Mouse (Mus musculus): Measurements from ENCODE around the gene Oxa1l. TPM values are rescaled to one million over a fixed set of nuclear protein-coding genes. Genes with fewer than 3 reads are reported as not detected.
A peak's percentile ranks its signal among the peaks of the same experiment; 100 is the strongest.

Oxa1l gene
- 16.0 and 17.2 TPM in 2 replicates for polyA plus RNA-seq (2015; fragmentation: Nextera tagmentation; extraction: Ambion mirVana)

DNA sequence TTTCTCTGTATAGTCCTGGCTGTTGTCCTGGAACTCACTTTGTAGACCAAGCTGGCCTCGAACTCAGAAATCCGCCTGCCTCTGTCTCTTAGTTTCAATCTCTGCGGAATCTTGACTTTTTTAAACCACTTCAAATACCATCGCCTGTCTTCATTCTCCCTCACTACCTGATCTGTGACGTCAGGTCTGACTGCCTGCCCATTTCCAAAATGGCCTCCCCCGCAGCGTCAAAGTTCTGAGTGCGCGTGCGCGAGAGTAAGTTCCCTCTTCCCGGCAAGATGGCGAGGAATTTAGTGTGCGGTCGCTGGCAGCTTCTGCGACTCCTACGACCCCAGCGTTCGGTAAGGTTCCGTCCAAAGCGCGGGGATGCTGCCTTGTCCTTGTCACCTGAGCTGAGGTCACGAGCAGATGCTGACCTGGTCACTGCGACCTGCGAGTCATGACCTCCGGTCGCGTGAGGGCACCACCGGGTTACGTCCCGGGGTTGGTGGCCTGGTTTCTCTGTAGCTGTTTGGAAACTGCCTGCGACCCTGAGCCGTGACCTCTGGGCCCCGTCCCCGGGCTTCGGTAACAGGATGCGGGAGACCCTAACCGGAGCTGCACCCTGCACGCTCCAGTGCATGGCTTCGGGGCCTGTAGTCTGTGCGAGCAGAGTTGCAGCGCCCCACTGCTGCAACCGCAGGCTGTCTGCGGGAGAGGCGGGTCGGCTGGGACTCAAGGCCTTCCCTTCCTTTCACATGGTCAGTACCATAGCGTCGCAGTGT is at the start of gene Oxa1l:
Oxa1l (plus strand) TSS at position 258 of the 764 bp plus-strand sequence.
- H3K27ac ChIP-seq (replicated peaks): peak within 1 kb of the TSS; percentile 73
- peaks cover 27% of the 10 kb centered on the region for H3K36me3 ChIP-seq (replicated peaks)
- peaks cover 23% of the 10 kb centered on the region for H3K4me1 ChIP-seq (replicated peaks)
- H3K4me3 ChIP-seq (replicated peaks): peak within 1 kb of the TSS; percentile 95
- no peaks in the 10 kb centered on the region for H3K9me3 ChIP-seq (replicated peaks)
- no peaks in the 10 kb centered on the region for H3K27me3 ChIP-seq
- H3K4me2 ChIP-seq: peak within 1 kb of the TSS; percentile 86
- under 1% methylated on average over 48 of the region's 48 CpGs for WGBS (ENCODE audit: insufficient replicate concordance)
- H3K9ac ChIP-seq: peak within 1 kb of the TSS; percentile 91
- peak; percentile 83 for ATAC-seq (ENCODE audit: insufficient read depth)

DNA sequence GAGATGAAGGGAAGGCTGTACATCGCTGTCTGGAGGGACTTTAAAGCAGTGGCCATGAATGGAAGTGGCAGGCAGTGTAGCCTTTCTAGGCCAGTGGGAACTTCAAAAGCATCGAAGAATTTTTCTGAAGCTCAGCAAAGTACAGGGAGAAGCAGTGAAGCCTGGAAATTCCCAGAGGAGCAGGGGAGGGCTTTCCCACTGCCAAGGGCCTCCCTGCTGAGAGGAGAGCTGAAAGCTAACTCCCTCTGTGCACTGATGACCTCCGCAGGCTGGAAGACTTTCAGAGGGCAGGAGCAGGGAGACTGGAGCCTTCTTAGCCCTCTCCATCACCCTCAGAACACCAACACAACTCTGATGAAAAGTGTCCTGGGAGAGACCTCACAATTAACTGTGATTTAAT is 48.9 kb upstream of the Oxa1l start:
- Histone ChIP-seq H3K4me3 (replicated peaks) (no peak overlapping the region), H3K9me3 (replicated peaks) (no peaks in the 10 kb centered on the region), H3K27me3 (no peaks in the 10 kb centered on the region; the same call in 1 of the 2 replicates), H3K27ac (replicated peaks) (no peak overlapping the region), H3K4me1 (replicated peaks) (no peaks in the 10 kb centered on the region), H3K36me3 (replicated peaks) (no peaks in the 10 kb centered on the region), H3K9ac (no peak overlapping the region), H3K4me2 (no peak overlapping the region)
- 45% methylated on average over 3 of the region's 3 CpGs for WGBS (ENCODE audit: insufficient replicate concordance)
- ATAC-seq (ENCODE audit: insufficient read depth): no peak

DNA sequence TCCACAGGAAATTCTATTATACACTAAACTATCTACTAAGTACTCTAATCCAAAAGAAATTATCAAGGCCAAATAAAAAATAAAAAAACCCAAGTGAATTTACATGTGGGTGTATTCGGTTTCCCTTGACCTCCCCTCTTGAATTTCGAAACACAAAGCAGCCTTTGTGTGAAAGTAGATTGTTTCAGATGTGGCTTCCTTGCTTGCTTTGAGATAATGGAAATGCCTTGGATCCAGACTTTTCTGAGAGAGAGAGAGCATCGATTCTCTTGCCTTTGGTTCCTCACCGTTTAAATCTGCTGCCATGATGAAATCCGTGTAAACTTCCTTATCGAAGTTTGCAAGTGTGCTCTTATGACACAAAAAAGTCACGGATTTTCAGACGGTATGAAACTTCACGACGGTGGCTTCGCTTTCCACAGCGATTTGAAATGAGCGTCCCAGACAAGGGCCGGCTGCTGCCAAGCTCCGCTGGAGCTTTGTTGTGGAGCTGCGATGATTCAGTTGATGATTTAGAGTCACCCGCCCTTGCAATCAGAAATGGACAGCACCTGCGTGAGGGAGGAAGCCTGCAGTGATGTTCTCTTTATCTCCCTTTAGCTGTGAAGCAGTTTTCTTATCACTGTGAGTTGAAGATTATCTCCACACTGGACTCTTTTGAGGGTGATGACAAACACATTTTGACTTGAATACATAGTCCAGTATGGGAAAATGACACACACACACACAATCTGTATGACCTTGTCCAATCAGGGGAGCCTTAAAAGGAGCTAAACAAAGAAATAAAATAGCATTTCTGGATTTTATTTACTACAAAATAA is 38.9 kb upstream of the Oxa1l start:
- H3K27ac ChIP-seq (replicated peaks): no peak overlapping the region
- H3K4me3 ChIP-seq (replicated peaks): no peak overlapping the region
- H3K4me2 ChIP-seq: no peak overlapping the region
- 62% methylated on average over 18 of the region's 18 CpGs for WGBS (ENCODE audit: insufficient replicate concordance)
- H3K4me1 ChIP-seq (replicated peaks): no peaks in the 10 kb centered on the region
- no peak for ATAC-seq (ENCODE audit: insufficient read depth)
- H3K9ac ChIP-seq: no peak overlapping the region
- H3K36me3 ChIP-seq (replicated peaks): no peaks in the 10 kb centered on the region
- no peaks in the 10 kb centered on the region for H3K27me3 ChIP-seq
- H3K9me3 ChIP-seq (replicated peaks): no peaks in the 10 kb centered on the region

DNA sequence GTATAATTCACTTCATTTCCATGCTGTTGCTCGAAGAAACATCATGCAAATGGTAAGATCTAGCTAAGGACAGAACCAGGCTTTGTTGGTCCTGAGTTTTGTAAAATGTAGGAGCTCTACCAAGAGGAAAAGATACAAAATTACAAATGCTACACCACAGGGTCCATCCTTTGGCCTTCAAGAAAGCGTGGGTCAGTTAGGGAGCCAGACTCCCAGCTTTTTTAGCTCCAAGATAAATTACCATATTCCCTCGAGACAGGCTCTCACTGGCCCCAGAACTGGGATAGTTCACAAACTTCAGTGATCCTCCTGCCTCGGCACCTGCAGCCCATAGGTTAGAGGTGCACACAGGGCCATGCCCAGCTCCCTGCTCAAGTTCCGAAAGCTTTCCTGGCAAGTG is 36.1 kb upstream of the Oxa1l start:
- Histone ChIP-seq H3K4me3 (replicated peaks) (no peak overlapping the region), H3K27me3 (no peaks in the 10 kb centered on the region), H3K4me2 (no peak overlapping the region), H3K4me1 (replicated peaks) (no peaks in the 10 kb centered on the region), H3K36me3 (replicated peaks) (no peaks in the 10 kb centered on the region), H3K9ac (no peak overlapping the region), H3K9me3 (replicated peaks) (no peaks in the 10 kb centered on the region), H3K27ac (replicated peaks) (no peak overlapping the region)
- no peak for ATAC-seq (ENCODE audit: insufficient read depth)
- 60% methylated on average over 5 of the region's 5 CpGs for WGBS (ENCODE audit: insufficient replicate concordance)

DNA sequence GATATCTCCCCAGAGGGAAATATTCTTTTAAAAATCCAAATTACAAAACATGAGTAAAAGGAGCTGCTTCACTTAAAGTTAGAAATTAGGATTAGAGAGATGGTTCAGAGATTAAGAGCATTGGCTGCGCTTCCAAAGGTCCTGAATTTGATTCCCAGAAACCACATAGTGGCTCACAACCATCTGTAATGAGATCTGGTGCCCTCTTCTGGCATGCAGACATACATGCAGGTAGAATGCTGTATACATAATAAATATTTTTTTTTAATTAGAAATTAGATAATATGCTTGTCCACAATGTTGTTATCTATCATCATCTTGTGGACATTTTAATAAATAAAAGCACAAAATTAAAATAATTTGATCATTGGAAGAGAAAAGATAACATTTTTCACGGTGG is 32.1 kb upstream of the Oxa1l start:
- no peak overlapping the region for H3K27ac ChIP-seq (replicated peaks)
- no peaks in the 10 kb centered on the region for H3K9me3 ChIP-seq (replicated peaks)
- no peaks in the 10 kb centered on the region for H3K36me3 ChIP-seq (replicated peaks)
- no peak overlapping the region for H3K4me2 ChIP-seq
- no peak overlapping the region for H3K9ac ChIP-seq
- H3K27me3 ChIP-seq: no peaks in the 10 kb centered on the region
- H3K4me3 ChIP-seq (replicated peaks): no peak overlapping the region
- no peak for ATAC-seq (ENCODE audit: insufficient read depth)
- no peaks in the 10 kb centered on the region for H3K4me1 ChIP-seq (replicated peaks)
- 51% methylated on average over 2 of the region's 2 CpGs for whole genome bisulfite sequencing (ENCODE audit: insufficient replicate concordance)

DNA sequence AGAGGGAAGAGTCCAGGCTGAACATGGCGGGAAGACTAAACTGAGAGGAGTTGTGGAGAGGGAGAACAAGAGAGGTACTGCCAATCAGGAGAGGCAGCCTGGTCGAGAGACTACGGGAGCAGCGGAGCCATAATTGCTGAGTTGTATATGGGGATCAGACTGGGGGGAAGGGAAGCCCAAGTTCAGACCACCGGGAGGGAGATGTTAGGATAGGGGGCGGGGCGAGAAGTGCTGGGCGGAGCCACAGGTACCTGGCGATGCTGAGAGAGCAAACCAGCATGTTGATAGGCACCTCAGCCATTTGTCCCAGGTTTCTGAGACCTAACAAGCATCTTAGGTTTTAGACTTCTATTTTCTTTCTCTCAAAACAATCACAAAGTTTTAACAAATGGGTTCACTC is 31.4 kb upstream of the Oxa1l start:
- 42% methylated on average over 9 of the region's 9 CpGs for WGBS (ENCODE audit: insufficient replicate concordance)
- Histone ChIP-seq H3K4me1 (replicated peaks) (no peaks in the 10 kb centered on the region), H3K4me3 (replicated peaks) (no peak overlapping the region), H3K9ac (no peak overlapping the region), H3K27ac (replicated peaks) (no peak overlapping the region), H3K9me3 (replicated peaks) (no peaks in the 10 kb centered on the region), H3K36me3 (replicated peaks) (no peaks in the 10 kb centered on the region), H3K27me3 (no peaks in the 10 kb centered on the region), H3K4me2 (no peak overlapping the region)
- ATAC-seq (ENCODE audit: insufficient read depth): no peak

DNA sequence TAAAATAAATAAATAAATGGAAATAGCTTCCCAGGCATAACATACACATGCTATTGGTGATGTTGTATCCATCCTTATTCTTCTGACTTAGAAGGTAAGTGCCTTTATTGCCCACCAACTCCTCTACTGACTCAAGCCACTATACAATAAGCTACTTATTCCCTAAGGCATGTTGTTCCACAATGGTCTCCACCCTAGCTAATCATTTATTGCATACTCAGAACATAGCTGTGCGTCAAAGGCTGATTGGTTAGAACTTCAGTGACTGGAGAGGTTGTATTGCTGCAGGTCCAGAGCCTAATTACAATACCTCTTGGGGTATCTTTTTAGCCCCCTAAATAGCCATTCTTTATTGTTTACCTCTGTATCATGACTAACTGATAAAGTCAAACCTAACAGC is 29.5 kb upstream of the Oxa1l start:
- H3K4me1 ChIP-seq (replicated peaks): no peaks in the 10 kb centered on the region
- WGBS (ENCODE audit: insufficient replicate concordance): 71% methylated on average over 1 of the region's 1 CpGs
- no peak for ATAC-seq (ENCODE audit: insufficient read depth)

DNA sequence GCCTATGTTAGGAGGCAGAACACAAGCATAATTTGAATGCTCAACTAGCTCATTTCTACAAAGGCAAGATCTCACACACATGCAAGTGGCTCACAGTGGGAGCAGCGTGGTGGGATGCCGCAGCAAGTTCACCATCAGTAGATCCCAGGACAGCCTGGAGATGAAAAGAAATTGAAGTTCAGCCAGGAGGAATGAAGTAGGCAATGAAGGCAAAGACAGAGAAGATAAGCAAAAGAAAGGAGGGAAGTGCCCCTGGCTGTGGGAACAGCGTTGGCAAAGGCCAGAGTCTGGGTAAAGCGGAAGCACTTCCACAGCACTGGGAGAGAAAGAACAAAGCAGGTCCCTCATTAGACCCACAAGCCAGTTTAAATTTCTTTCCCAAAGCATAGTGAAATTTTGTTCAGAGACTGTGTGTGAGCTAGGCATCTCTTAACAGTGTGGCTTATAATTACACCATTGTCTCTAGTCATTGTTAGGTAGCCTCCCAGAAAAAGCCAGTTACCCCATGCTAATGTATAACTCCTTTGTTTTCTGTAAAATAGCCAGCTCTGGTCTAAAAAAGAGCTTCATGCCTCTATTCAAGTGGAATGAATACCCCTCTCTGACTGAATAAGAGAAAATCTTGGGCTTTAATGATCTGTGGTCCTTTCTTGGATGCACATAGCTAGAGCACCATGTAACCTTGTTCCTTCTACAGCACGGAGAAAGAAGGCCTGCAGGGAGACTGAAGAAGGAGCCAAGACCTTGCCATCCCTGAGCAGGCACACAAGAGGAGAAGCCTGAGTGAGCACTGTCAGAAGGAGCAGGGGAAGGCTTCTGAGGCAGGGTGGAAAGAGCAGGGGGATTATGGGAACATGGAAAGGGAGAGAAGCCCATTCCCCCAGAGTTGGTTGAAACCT is 28.2 kb upstream of the Oxa1l start:
- H3K4me3 ChIP-seq (replicated peaks): no peak overlapping the region
- H3K4me2 ChIP-seq: no peak overlapping the region
- no peaks in the 10 kb centered on the region for H3K27me3 ChIP-seq
- ATAC-seq (ENCODE audit: insufficient read depth): no peak
- WGBS (ENCODE audit: insufficient replicate concordance): 61% methylated on average over 5 of the region's 5 CpGs
- H3K9me3 ChIP-seq (replicated peaks): no peaks in the 10 kb centered on the region
- no peaks in the 10 kb centered on the region for H3K4me1 ChIP-seq (replicated peaks)
- H3K36me3 ChIP-seq (replicated peaks): no peaks in the 10 kb centered on the region
- H3K27ac ChIP-seq (replicated peaks): no peak overlapping the region
- no peak overlapping the region for H3K9ac ChIP-seq

More for the DNA sequence above, 29.5 kb upstream of the Oxa1l start:
- Histone ChIP-seq H3K27ac (replicated peaks) (no peak overlapping the region), H3K4me2 (no peak overlapping the region), H3K9me3 (replicated peaks) (no peaks in the 10 kb centered on the region), H3K36me3 (replicated peaks) (no peaks in the 10 kb centered on the region), H3K9ac (no peak overlapping the region), H3K4me3 (replicated peaks) (no peak overlapping the region), H3K27me3 (no peaks in the 10 kb centered on the region)

DNA sequence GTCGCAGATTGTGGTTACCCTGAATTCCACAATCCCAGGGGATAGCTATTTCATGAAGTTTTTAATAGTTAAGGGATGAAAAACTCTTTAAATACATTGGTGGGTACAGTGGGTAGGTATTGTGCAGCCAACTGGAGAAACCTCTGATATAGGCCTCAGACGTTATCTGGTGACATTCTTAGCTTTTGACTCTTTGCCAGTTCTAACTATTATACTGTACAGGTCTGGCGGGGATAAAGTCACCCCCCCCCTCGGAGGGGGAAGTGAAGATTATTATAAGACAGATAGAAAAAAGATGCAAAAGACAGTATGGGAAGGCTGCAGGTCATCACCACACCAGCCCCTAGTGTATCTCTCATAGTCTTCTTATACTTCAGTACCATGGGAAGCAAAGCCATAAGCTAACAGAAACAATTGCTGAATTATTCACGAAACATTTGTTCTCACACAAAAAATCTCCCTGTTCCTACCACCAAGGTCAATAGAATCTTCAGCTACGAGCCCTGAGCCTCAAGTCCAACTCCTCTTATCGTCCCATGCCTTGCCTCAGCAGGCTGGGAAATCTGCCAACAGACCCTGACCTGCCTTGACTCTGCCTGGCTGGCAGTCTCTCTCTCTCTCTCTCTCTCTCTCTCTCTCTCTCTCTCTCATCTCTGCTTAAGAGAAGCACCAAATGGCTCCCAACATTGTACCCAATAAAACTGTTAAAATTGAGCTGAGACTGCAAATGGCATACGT is 27.0 kb upstream of the Oxa1l start:
- Histone ChIP-seq H3K4me1 (replicated peaks) (no peaks in the 10 kb centered on the region), H3K27ac (replicated peaks) (no peak overlapping the region), H3K9ac (no peak overlapping the region), H3K27me3 (no peaks in the 10 kb centered on the region), H3K9me3 (replicated peaks) (no peaks in the 10 kb centered on the region), H3K4me3 (replicated peaks) (no peak overlapping the region), H3K36me3 (replicated peaks) (no peaks in the 10 kb centered on the region), H3K4me2 (no peak overlapping the region)
- ATAC-seq (ENCODE audit: insufficient read depth): no peak
- WGBS (ENCODE audit: insufficient replicate concordance): 44% methylated on average over 8 of the region's 8 CpGs

DNA sequence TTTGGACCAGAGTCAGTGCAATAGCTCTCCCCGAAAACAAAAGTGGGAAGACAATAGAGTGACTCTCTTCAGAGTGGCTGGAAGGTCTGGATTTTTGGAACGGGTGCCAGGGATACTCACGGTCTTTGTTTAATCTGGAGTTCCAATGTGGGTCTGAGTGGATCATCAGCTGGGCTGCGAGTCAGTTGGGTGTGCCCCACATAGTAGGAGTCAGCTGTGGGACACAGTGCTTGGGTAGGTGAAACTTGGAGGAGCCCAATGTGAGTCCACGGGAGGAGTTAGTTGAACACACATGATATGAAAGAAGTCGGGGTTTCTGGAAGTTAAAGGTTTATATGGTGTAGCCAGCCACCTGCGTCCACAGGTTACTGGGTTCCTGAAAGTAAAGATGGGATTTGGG is 19.8 kb upstream of the Oxa1l start:
- ATAC-seq (ENCODE audit: insufficient read depth): no peak
- H3K36me3 ChIP-seq (replicated peaks): no peaks in the 10 kb centered on the region
- WGBS (ENCODE audit: insufficient replicate concordance): 51% methylated on average over 7 of the region's 7 CpGs
- no peak overlapping the region for H3K4me3 ChIP-seq (replicated peaks)
- no peaks in the 10 kb centered on the region for H3K4me1 ChIP-seq (replicated peaks)
- no peaks in the 10 kb centered on the region for H3K27me3 ChIP-seq
- no peak overlapping the region for H3K4me2 ChIP-seq
- no peak overlapping the region for H3K27ac ChIP-seq (replicated peaks)
- H3K9me3 ChIP-seq (replicated peaks): no peaks in the 10 kb centered on the region
- no peak overlapping the region for H3K9ac ChIP-seq
